Mouse (Mus musculus) liver, embryonic 14.5 days (tissue): ENCODE measurements around the gene Gm20662.

Experiments
- CTCF ChIP-seq: IDR thresholded peaks from 2 replicates; pipeline ENCODE4 v1.5.1; 2016; ENCODE audit warnings: antibody characterized with exemption, low read depth, control low read depth
- EP300 ChIP-seq: IDR thresholded peaks from 2 replicates; pipeline ENCODE4 v1.6.1; 2016; ENCODE audit warnings: antibody characterized with exemption, low read depth

DNA sequence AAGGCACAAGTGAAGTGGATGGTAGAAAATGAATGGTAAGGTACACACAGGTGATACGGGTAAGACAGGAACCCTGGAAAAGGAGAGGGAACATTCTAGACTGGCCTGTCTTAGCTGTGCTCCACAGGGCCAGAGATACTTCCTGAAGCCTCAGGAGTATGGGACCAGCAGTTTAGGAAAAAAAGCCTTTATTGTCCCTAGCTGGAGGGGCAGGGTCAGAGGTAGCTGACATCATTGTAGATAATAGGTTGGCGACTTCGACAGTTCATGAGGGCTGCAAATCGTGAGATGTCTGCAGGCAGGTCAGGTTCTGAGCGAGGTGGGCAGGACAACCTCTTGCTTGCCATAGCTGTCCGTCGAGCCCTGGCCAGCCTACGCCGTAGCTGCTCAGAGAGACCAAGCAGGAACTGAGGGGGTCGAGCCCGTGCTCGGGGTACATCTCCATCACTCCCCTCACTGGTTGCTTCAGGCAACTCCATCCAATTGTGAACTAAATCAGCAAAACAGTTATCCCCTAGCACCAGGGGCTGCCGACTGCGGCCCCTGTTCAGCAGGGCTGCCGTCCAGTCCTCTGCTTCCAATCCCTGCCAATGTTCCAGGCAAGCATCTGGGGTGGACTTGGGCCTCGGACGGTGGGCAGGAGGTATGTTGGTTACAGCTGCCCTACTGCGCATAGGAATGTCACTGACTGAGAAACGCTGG is 11.9 kb upstream of the Gm20662 start:
- peak; percentile 11; the same call in 1 of the 2 replicates for TF ChIP-seq CTCF
- no peak for TF ChIP-seq EP300
